Mouse (Mus musculus): ENCODE measurements around the gene Tppp3. TPM values are rescaled to one million over a fixed set of nuclear protein-coding genes. Genes with fewer than 3 reads are reported as not detected.

Tppp3 gene
- total and polyA plus RNA-seq, 2 experiments, result 0.65 to 0.80 TPM

- Histone ChIP-seq H3K9ac (ENCODE audit: low read depth, low read length) (no peak overlapping the region), H3K79me2 (ENCODE audit: control insufficient read depth, insufficient read depth, low read length) (no peaks in the 10 kb centered on the region), H3K27me3 (ENCODE audit: control insufficient read depth, insufficient read depth, low read length) (peaks cover 3% of the 10 kb centered on the region; the same call in 1 of the 2 replicates), H3K4me3 (ENCODE audit: insufficient read depth, low read depth, low read length) (no peak overlapping the region), H3K4me1 (ENCODE audit: control insufficient read depth, insufficient read depth, low read length) (no peaks in the 10 kb centered on the region), H3K36me3 (ENCODE audit: control insufficient read depth, insufficient read depth, low read length) (no peaks in the 10 kb centered on the region), H3K27ac (replicated peaks; ENCODE audit: insufficient read depth, low read depth, low read length) (no peak overlapping the region)
- DNase-seq (ENCODE audit: extremely low read depth, low read depth, low spot score), result no peak
- whole genome bisulfite sequencing, result 80% methylated on average over 5 of the region's 5 CpGs
- TF ChIP-seq CTCF (IDR thresholded peaks at IDR 0.05; ENCODE audit: low read depth, low read length) (no peak), POLR2A (IDR thresholded peaks at IDR 0.05; ENCODE audit: extremely low read depth, insufficient read depth, low read length) (no peak)
Measured at GRCm38 (mm10) chr8:105436218-105436617, 35.1 kb downstream of the Tppp3 start.

- no peak overlapping the region for H3K27ac ChIP-seq (replicated peaks; ENCODE audit: insufficient read depth, low read depth, low read length)
- H3K9ac ChIP-seq (ENCODE audit: low read depth, low read length), result no peak overlapping the region
- no peaks in the 10 kb centered on the region for H3K79me2 ChIP-seq (ENCODE audit: control insufficient read depth, insufficient read depth, low read length)
- no peaks in the 10 kb centered on the region for H3K4me1 ChIP-seq (ENCODE audit: control insufficient read depth, insufficient read depth, low read length)
- TF ChIP-seq CTCF (IDR thresholded peaks at IDR 0.05; ENCODE audit: low read depth, low read length) (no peak), POLR2A (IDR thresholded peaks at IDR 0.05; ENCODE audit: extremely low read depth, insufficient read depth, low read length) (no peak)
- H3K4me3 ChIP-seq (ENCODE audit: insufficient read depth, low read depth, low read length), result no peak overlapping the region
- peaks cover 3% of the 10 kb centered on the region; the same call in 1 of the 2 replicates for H3K27me3 ChIP-seq (ENCODE audit: control insufficient read depth, insufficient read depth, low read length)
- no peak for DNase-seq (ENCODE audit: extremely low read depth, low read depth, low spot score)
- 66% methylated on average over 5 of the region's 5 CpGs for WGBS
- H3K36me3 ChIP-seq (ENCODE audit: control insufficient read depth, insufficient read depth, low read length), result no peaks in the 10 kb centered on the region
Measured at GRCm38 (mm10) chr8:105434136-105434535, 37.2 kb downstream of the Tppp3 start.

- Histone ChIP-seq H3K27ac (replicated peaks; ENCODE audit: insufficient read depth, low read depth, low read length) (no peak overlapping the region), H3K36me3 (ENCODE audit: control insufficient read depth, insufficient read depth, low read length) (no peaks in the 10 kb centered on the region), H3K9ac (ENCODE audit: low read depth, low read length) (no peak overlapping the region), H3K79me2 (ENCODE audit: control insufficient read depth, insufficient read depth, low read length) (no peaks in the 10 kb centered on the region), H3K4me3 (ENCODE audit: insufficient read depth, low read depth, low read length) (no peak overlapping the region), H3K27me3 (ENCODE audit: control insufficient read depth, insufficient read depth, low read length) (peaks cover 3% of the 10 kb centered on the region; the same call in 1 of the 2 replicates), H3K4me1 (ENCODE audit: control insufficient read depth, insufficient read depth, low read length) (no peaks in the 10 kb centered on the region)
- no peak for DNase-seq (ENCODE audit: extremely low read depth, low read depth, low spot score)
- 52% methylated on average over 5 of the region's 5 CpGs for WGBS
- TF ChIP-seq POLR2A (IDR thresholded peaks at IDR 0.05; ENCODE audit: extremely low read depth, insufficient read depth, low read length) (no peak), CTCF (IDR thresholded peaks at IDR 0.05; ENCODE audit: low read depth, low read length) (no peak)
Measured at GRCm38 (mm10) chr8:105433511-105433910, 37.8 kb downstream of the Tppp3 start.

- Histone ChIP-seq H3K4me1 (ENCODE audit: control insufficient read depth, insufficient read depth, low read length) (no peaks in the 10 kb centered on the region), H3K36me3 (ENCODE audit: control insufficient read depth, insufficient read depth, low read length) (no peaks in the 10 kb centered on the region), H3K27ac (replicated peaks; ENCODE audit: insufficient read depth, low read depth, low read length) (no peak overlapping the region), H3K27me3 (ENCODE audit: control insufficient read depth, insufficient read depth, low read length) (peaks cover 3% of the 10 kb centered on the region; the same call in 1 of the 2 replicates), H3K4me3 (ENCODE audit: insufficient read depth, low read depth, low read length) (no peak overlapping the region), H3K79me2 (ENCODE audit: control insufficient read depth, insufficient read depth, low read length) (no peaks in the 10 kb centered on the region), H3K9ac (ENCODE audit: low read depth, low read length) (no peak overlapping the region)
- no peak for TF ChIP-seq CTCF (IDR thresholded peaks at IDR 0.05; ENCODE audit: low read depth, low read length)
- no peak for TF ChIP-seq POLR2A (IDR thresholded peaks at IDR 0.05; ENCODE audit: extremely low read depth, insufficient read depth, low read length)
- WGBS, result 78% methylated on average over 6 of the region's 6 CpGs
- no peak for DNase-seq (ENCODE audit: extremely low read depth, low read depth, low spot score)
Measured at GRCm38 (mm10) chr8:105433021-105433420, 38.3 kb downstream of the Tppp3 start.

- Histone ChIP-seq H3K36me3 (ENCODE audit: control insufficient read depth, insufficient read depth, low read length) (no peaks in the 10 kb centered on the region), H3K4me1 (ENCODE audit: control insufficient read depth, insufficient read depth, low read length) (0 out of 2 replicates have a peak, but pooled peaks cover under 1% of the 10 kb centered on the region), H3K4me3 (ENCODE audit: insufficient read depth, low read depth, low read length) (no peak overlapping the region), H3K79me2 (ENCODE audit: control insufficient read depth, insufficient read depth, low read length) (no peaks in the 10 kb centered on the region), H3K9ac (ENCODE audit: low read depth, low read length) (no peak overlapping the region), H3K27me3 (ENCODE audit: control insufficient read depth, insufficient read depth, low read length) (peaks cover 3% of the 10 kb centered on the region; the same call in 1 of the 2 replicates), H3K27ac (replicated peaks; ENCODE audit: insufficient read depth, low read depth, low read length) (no peak overlapping the region)
- WGBS, result 82% methylated on average over 7 of the region's 7 CpGs
- no peak for DNase-seq (ENCODE audit: extremely low read depth, low read depth, low spot score)
- no peak for TF ChIP-seq CTCF (IDR thresholded peaks at IDR 0.05; ENCODE audit: low read depth, low read length)
- no peak for TF ChIP-seq POLR2A (IDR thresholded peaks at IDR 0.05; ENCODE audit: extremely low read depth, insufficient read depth, low read length)
Measured at GRCm38 (mm10) chr8:105431743-105432515, 39.4 kb downstream of the Tppp3 start.

- Histone ChIP-seq H3K4me1 (ENCODE audit: control insufficient read depth, insufficient read depth, low read length) (0 out of 2 replicates have a peak, but pooled peaks cover 3% of the 10 kb centered on the region), H3K79me2 (ENCODE audit: control insufficient read depth, insufficient read depth, low read length) (no peaks in the 10 kb centered on the region), H3K27ac (replicated peaks; ENCODE audit: insufficient read depth, low read depth, low read length) (no peak overlapping the region), H3K4me3 (ENCODE audit: insufficient read depth, low read depth, low read length) (no peak overlapping the region), H3K9ac (ENCODE audit: low read depth, low read length) (no peak overlapping the region), H3K36me3 (ENCODE audit: control insufficient read depth, insufficient read depth, low read length) (no peaks in the 10 kb centered on the region), H3K27me3 (ENCODE audit: control insufficient read depth, insufficient read depth, low read length) (no peaks in the 10 kb centered on the region; the same call in 1 of the 2 replicates)
- peak; percentile 19 for DNase-seq (ENCODE audit: extremely low read depth, low read depth, low spot score)
- TF ChIP-seq POLR2A (IDR thresholded peaks at IDR 0.05; ENCODE audit: extremely low read depth, insufficient read depth, low read length) (no peak), CTCF (IDR thresholded peaks at IDR 0.05; ENCODE audit: low read depth, low read length) (no peak)
- WGBS, result 15% methylated on average over 6 of the region's 6 CpGs
Measured at GRCm38 (mm10) chr8:105426878-105427277, 44.4 kb downstream of the Tppp3 start.

Data from liver, adult 2 months (tissue).